Mouse (Mus musculus) CD4-positive, CD25-positive, alpha-beta regulatory T cell, adult 2 months (primary cell): ENCODE results near the gene Igsf3.

ENCODE experiments used
- DNase-seq: peaks from one replicate; pipeline ENCODE4 v3.0.0-alpha.2; 2012; ENCODE audit warnings: low read depth, low spot score

The Igsf3 gene

DNA sequence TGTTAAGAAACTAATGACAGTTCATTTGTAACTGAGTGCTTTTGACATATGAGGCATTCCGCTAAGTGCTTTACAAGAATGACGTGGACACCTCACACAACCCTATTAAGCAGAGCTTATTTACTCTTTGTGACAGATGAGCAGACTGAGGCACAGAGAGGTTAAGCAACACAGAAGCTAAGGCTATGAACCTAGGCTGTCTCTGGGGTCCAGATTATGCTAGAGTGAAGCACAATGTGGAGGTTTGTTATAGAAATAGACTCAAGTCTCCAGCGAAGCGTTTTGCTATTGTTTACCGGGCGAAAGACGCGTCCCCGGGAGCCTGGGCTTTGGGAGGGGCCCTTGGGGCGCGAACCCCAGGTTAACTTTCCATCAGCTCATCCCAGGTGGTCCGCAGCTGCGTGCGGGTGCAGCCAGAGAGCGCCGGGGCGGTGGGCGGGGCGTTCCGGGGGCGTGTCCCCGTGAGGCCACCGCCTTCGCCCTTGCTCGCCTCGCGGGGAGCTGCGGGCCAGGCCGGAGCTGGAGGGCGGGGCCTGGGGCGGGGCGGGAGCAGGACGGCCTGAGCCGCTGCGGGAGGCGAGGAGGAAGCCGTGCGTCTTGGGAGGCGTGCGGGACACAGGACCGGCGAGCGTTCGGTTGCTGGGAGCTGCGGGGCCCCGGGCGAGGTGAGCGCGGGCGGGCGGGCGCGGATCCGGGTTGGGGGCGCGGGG, at the start of gene Igsf3:
Gene Igsf3, plus strand, starts transcription at position 546 of the 710 bp plus-strand sequence.
- DNase-seq = peak; percentile 89

DNA sequence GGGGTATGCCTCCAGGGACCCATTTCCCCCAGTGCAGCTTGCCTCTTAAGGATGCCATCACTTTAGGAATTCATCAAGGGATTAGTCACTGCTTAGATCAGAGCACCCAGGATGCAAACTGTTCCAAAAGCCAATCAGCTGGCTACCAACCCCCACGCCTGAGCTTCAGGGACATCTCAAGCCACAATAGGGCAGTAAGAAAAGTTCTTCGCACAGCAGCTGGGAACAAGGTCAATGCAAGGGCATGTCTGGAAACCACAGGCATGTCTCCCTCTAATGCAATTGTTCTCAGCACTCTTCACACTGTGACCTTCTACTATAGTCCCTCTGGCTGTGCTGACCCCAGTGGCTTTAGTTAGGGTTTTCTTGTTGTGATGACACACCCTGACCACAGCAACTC, 49.6 kb upstream of the Igsf3 start:
- no peak for DNase-seq

DNA sequence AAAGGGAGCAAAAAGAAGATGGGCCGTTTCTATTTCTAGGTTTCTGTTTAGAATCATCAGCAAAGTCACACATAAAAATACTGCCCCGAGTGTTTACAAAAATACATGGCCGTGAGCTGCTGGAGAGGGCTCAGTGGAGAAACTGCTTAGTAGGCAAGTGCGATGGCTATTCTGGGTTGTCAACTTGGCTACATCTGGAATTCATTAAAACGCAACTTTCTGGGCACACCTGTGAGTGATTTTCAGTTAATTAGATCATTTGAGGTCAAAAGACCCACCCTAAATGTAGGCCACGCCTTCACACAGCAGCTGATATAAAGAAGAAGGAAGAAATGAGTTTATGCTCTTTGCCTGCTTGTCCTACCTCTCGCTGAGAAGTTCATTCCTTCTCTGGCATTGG, 48.3 kb upstream of the Igsf3 start:
- no peak for DNase-seq

DNA sequence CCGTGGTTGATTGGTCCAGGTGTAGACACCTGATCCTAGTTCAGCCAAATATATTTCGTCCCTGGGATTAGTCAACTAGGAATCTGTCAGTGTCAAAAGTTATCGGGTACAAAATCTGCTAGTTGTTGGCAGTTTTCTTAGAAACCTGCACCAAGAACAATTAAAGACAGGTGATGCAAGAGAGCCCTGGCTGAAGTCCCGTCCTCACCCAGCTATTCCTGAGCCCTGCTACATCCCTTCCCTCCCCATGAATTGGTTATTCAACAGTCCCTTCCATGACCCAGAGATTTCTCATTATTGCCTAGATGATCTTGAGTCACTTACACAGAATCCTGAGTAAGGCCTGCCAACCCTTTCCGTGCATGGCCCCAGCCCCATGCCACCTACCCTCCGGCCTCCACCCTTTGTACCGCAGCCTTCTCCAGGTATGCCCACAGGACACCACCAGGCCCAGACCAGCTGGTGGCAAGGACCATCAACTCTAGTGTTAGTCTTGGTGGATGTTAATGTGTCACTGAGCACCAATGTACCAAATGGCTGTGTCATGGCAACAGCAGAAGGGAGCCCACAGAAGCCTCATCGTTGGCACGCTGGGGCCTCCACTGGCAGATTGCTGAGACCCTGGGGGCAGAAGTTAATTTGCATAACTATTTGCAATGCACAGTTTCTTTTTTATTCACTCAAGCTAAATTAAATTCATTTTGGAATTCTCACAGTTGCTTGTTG, 33.5 kb upstream of the Igsf3 start:
- no peak for DNase-seq

DNA sequence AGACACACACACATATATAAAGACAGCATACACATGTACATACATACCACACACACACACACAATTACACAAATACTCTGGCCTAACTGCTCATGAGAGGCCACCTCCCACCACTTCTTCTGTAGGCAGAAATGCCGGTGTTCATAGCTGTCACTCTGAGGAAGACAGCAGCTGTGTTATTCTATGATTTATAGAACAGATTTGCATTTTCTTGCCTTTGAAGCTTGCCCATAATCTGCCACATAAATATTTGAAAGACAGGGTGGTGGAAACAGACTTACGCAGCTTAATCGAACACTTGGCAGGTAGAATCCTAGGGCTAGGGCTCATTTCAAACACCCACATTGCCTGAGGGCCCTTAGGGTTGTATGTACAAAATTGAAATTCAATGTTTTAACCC, 32.6 kb upstream of the Igsf3 start:
- DNase-seq = no peak

DNA sequence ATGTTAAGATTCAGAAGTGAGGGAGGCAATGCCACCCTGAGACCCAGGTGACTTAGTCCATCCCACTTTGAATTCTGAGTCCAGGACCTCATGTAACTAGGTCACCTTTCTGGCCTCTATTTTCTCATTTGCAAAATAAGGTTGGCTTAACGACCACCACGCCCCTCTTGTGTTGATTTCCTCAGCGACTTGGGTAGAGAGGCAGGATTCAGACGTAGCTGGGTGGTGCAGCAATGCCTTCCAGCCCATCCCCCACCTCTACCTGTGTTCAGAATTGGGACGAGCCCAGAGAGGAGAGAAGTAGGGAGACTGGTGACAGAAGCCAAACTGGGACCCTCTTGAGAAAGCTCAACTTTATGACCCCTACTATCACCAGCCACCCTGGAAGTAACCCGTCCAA, 31.6 kb upstream of the Igsf3 start:
- DNase-seq = no peak

DNA sequence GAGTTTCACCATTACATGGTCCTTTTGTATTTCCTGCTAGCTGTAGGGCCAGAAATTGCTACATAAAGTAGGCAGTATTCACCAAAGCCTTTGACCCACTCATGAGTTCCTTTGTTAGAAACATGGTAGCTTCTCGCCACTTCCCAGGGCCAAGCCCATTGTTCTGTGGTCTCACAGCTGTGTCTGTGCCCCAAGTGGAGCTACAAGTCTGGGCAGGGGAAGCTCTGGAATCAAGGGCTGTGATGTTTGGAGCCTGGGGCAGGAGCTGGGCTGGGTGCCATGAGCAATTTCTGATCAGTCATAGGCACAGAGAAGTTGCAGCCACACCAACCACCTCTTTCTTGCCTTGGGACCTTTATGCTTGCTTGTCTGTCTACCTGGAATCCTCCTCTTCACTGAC, 30.1 kb upstream of the Igsf3 start:
- no peak for DNase-seq

DNA sequence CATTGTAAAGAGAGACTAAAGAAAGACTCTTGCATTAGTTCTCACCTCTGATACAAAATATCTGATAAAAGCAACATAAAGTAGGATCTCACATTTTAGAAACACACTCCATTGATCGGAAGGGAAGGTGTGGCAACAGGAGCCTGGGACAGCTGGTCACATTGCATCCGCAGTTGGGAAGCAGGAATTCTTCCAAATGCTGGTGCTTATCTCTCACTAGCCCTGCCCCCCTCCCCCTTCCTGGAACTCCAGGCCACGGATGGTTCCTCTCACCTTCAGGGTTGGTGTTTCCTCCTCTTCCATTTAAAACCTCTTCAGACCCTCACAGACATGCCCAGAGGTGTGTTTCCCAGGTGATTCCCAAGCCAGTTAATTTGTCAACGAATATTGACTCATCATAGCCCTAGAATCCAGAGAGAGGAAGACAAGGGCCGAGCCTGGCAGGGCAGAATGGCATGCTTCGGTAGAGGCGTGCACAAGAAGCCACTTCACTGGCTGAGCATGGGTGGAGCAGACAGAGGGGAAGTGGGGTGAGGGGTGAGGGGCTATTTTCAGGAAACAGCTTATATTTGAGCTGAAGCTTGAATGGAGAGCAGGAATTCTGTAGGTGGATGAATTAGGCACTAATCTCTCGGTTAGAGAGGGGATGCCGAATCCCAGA, 28.3 kb upstream of the Igsf3 start:
- no peak for DNase-seq

DNA sequence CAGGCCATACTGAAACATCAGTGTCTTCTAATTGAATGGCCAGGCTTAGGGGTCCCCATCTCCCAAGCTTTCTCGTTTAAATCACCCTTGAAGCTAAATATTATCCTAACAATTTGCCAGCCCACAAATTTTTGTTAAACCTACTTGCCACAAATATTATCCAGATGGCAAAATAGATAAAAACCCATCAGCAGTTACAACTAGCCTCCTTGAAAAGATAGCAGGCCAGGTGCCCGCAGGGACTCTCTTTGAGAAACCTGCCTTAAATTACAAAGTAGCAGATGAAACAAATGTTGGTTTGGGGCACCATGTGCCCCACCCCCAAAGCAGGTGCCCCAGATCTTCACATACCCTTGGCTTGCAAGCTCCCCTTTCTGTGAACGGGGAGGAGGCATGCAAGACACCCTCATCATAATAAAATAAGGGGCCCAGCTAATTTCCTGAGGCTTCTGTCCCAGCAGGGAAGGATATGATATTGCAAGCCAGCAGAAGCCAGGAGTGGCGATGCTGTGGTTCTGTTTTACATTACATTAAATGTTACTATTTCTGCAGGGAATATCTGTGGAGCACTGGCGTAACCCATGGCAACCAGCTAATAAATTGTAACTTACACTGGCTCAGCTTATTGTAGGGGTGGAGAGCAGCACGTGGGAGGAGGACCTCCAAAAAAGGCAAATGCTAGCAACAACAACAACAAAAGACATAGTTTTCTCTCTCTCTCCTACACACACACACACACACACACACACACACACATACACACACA, 27.2 kb upstream of the Igsf3 start:
- no peak for DNase-seq

DNA sequence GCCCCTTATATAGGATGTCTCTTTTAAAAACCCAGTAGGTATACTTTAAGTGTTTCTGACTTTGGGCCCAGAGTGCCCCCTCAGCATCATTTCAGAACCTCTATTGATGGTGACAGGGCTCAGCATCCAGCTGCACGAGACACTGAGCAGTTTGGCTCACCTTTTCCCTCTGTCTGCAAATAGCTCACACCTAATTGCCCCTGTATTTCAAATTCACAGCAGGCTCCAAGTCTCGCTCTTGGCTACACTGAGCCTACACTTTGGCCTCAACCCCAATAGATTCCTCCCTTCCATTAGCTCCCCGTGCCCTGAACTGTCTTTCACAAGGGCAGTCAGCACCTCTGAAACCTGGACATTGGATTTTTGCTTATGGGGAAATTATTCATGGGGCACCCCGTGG, 26.5 kb upstream of the Igsf3 start:
- no peak for DNase-seq

DNA sequence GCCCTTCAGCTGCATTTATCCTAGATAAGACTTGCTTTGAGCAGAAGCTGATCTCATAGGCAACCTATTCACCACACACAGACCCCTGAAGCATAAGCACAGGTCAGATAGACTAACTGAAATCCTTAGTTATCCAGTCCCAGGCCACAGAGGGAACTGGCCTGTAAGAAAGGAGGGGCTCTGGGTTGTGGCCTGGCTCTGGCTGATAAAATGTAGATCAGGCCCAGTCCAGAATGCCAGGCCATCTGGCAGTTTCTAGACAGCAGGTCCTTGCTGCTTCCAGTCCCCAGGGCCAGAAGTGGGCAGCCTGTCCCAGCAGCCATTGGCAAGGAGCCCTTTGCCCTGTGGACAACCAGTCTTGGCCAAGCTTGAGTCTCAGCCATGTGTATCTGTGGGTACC, 22.4 kb upstream of the Igsf3 start:
- DNase-seq = no peak

DNA sequence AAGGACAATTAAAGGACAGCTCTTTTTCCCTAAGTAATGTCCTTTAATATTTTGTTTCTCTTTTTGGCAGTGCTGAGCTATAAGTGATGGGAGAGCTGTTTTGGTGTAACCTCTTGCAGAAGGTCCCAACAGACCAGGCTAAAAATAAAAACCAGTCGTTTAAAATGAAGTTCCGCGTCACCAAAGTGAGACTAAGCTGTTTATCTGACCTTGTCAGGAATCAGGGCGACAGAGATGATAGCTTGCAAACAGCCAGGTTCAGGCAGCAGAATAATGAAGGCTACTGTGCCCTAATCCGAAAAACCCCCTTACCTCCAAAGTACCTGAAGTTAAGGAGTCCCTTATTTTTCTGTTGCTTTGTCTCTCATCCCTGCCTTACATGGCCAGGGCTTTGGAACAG, 21.2 kb upstream of the Igsf3 start:
- DNase-seq = no peak

DNA sequence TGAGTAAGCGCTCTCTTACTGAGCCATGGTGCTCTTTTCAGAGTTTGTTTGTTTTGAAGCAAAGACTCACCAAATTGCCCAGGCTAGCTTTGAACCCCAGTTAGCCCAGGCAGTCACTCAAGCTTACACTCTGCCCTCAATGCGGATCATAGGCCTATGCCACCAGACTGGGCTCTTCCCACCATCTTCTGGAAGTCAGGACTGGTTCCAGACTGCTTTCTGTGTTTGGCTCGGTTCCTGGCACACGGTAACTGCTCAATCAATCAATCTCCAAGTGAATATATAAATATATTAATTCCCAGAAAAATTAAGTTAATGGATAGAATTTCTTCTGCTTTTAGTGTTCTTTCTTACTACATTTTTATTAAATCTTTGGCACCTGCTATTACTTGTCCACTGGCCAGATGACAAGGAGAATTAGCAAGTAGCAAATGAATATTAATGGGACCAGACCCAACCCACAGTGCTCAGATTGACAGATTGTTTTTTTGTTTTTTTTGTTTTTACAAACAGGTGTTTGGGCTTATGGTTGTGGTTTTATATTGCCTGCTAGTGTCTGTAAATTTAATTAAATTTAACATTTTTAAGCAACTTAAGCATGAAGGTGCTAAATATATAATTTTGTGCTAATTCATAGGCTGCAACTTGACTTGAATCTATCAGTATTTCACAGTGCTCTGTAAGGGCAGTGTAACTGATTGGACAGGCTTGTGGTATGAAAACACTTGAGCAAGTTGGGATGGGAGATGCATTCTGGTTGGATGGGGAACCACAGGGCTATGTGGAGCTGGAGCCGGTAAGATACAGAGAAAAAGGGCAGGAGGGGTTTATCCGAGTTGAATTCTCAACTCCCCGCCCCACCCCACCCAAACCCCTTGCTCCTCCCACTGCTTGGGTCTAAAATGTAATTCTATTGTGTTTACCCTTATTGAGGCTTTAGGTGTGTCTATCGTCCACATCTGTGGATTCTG, 20.0 kb upstream of the Igsf3 start:
- DNase-seq = no peak

DNA sequence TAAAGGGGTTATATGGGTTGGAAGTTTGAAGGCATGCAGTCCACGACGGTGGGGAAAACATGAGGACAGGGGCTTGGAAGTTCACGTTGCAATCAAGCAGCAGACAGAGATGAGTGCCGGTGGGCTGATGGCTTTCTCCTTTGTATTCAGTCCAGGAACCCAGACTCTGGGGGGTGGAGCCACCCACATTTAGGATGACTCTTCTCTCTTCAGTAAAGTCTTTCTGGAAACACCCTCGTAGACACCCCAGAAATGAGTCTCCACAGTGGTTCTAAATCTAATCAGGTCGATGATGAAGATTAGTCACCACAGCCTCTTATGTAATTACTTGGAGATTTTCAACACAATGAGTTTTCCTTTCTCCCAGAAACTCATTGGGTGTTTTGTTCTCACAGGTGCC, 16.1 kb upstream of the Igsf3 start:
- DNase-seq = no peak

DNA sequence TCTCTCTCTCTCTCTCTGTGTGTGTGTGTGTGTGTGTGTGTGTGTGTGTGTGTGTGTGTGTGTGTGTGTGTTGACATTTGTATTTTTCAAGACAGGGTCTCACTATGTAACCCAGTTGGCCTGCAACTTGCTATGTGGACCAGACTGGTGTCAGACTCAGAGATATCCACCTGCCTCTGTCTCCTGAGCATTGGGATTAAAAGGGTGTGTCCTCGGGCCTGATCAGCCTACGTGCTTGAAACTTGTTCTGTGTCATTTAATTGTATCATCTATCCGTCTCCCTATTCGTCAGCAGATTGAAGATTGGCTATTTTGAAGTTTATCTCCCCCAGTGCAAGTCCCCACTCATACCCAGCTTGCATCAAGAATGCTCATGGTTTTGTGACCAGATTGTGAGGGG, 14.5 kb upstream of the Igsf3 start:
- no peak for DNase-seq

DNA sequence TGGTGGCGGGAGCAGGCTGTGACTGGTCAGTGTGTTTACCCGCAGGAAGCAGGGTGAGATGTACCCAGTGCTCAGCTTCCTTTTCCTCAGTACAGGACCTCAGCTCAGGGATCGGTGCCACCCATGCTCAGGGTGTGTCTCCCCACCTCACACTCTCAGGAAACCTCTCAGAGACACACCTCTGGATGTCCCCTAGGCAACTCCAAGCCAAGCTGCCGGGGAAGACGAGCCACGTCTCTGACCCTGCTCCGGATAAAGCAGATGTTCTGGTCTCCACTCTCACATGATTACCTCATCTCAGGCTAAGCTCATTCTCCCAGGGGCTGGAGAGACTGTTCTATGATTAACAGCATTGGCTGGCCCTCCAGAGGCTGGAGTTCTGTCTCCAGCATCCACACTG, 13.3 kb upstream of the Igsf3 start:
- no peak for DNase-seq

DNA sequence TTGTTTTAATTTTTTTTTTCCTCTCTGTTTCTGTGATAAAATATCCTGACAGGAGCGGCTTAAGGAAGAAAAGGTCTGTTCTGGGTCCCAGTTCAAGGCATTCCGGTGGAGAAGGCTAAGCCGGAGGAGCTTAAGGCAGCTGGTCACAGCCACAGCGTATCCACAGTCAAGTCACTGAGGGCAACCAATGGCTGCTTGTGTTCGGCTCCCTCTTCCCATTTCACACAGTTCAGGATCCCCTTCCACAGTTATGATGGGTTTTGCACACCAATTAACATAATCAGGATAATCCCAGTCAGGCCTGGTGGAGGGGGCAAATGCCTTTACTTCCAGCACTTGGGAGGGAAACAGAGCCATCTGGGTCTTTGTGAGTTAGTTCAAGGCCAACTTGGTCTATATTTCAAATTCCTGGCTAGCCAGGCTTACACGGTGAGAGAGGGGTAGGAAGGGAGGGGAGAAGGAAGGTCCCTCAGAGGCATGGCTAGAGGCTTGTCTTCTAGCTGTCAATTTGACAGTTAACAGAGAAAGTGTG, 11.7 kb upstream of the Igsf3 start:
- DNase-seq = no peak

DNA sequence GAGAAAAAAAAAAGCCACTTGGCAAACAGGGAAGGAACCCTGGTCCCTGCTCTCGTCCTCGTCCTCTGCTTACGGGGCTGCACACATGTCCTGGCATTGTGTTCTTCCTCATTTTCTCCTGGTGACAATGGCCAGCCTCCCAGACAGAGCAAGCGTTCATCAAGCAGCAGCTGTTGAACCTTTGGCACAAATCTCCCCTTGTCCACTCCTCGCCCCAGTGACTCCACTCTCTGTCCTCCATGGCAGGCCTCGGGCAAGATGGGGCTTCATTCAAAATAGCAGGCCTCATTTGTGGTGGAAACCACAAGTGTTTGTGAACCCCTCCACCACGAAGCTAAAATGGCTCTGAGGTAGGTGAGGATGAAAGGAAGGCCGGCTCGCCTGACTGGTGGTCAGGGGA, 11.0 kb upstream of the Igsf3 start:
- no peak for DNase-seq

DNA sequence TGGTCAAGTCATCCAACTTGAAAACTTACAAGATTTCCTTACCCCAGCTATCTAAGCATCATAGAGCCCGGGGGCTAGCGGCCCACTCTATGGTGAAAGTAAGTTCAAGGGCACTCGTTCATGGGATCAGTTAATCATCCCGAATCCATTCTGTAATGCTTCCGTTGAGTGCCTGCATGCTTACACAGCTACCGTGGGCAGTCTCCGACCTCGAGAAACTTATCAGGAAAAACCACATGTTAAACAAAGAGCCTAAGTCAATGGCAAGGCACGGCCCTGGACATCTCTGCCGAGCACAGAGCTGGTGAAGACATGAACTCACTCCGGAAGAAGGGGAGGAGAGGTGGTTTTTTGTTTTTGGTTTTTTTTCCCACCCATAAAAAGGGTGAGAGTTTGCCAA, 9.5 kb upstream of the Igsf3 start:
- DNase-seq = peak; percentile 30

DNA sequence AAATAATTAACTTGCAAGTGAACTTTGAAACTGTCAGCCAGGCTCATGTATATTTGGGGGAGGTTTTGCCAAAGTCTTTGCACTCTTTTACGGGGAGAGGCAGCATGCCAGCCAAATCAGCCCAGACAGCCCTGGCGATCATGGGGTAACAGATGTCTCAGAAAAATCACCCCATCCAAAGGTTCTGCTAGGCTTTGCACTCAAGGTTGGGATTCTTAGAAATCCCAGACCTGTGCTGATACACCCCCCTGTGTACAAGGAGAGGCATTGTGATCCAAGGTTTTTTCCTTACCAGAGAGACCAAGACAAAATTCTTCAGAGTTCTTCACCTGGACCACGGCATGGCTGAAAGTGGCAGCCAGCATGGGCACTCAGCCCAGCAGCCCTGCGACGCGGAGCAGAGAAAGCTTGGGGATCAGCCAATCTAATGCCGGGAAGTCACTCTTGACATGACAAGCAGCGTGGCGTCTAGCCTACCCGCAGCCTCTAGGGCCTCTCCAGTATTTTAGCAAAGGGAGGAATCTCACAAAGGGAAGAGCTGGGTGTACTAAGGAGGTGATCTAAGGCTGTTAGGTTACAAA, 7.5 kb upstream of the Igsf3 start:
- DNase-seq = no peak
